Mouse (Mus musculus) MEL (cell line): ENCODE results near the gene Slco3a1.

Experiments
- CTCF ChIP-seq, 3 experiments: IDR thresholded peaks in 2 of 3; conservative IDR thresholded peaks in 1 of 3; 2 replicates each; pipeline ENCODE4 v1.5.1; 2011 to 2012; ENCODE audit warnings: low read length in 3 of 3, low read depth in 2 of 3, mild to moderate bottlenecking in 2 of 3, improper control_type of control experiment in 1 of 3, inconsistent platforms in 1 of 3, mixed read lengths in 1 of 3, moderate library complexity in 1 of 3; ENCODE audit not compliant: control insufficient read depth in 1 of 3, insufficient read depth in 1 of 3, poor library complexity in 1 of 3, severe bottlenecking in 1 of 3
- ETS1 ChIP-seq: IDR thresholded peaks from 2 replicates; pipeline ENCODE4 v1.6.1; 2012; ENCODE audit warnings: low read depth, mild to moderate bottlenecking, inconsistent platforms, low read length, improper control_type of control experiment, moderate library complexity
- RAD21 ChIP-seq: IDR thresholded peaks from 2 replicates; pipeline ENCODE4 v1.6.1; 2011; ENCODE audit warnings: mild to moderate bottlenecking, low read depth, low read length, improper control_type of control experiment
- USF1 ChIP-seq: IDR thresholded peaks from 2 replicates; pipeline ENCODE4 v1.6.1; 2014; ENCODE audit warnings: low read depth, mild to moderate bottlenecking, inconsistent platforms, low read length, improper control_type of control experiment, moderate library complexity

DNA sequence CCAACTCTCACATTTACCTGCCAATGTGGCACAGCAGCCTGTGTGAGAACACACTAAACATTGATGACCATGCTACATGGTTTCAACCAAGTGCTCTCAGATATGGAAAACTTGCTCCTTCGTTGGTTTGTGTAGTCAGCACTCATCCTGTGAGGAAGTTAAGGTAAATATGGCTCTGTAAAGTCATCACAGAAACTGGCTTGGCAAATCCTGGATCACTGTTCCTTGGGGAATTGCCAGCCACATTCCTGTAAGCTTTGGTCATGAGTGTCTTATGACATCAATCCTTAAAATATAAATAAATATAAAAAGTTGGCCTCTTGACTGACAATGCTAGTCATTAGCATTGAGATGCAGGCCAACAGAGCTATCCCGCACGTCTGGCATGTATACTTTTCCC lies 94.8 kb downstream of the Slco3a1 start:
- TF ChIP-seq USF1 = no peak
- TF ChIP-seq RAD21 = no peak
- no peak for TF ChIP-seq ETS1
- no peak for TF ChIP-seq CTCF (IDR thresholded peaks at IDR 0.05 in 2 of 3, conservative IDR thresholded peaks at IDR 0.05 in 1 of 3; ENCODE audit: control insufficient read depth in 1 of 3, insufficient read depth in 1 of 3, low read depth in 2 of 3, low read length in 3 of 3, poor library complexity in 1 of 3, severe bottlenecking in 1 of 3)
